Mouse (Mus musculus) embryonic facial prominence, embryonic 12.5 days (tissue): ENCODE data around the gene Gnao1. TPM values are rescaled to one million over a fixed set of nuclear protein-coding genes. Genes with fewer than 3 reads are reported as not detected.

Experiments used
- ATAC-seq: fragments of 200-750 bp; cut with Nextera tagmentation; 2 replicates; pipeline ENCODE4 v1.8.0; 2017; ENCODE audit not compliant: insufficient number of reproducible peaks, insufficient read depth, low FRiP score, low TSS enrichment
- H3K27ac ChIP-seq: fragments of 300-500 bp; sonication (generic); 2 replicates; pipeline ENCODE4 v1.5.1; 2016; ENCODE audit warnings: mild to moderate bottlenecking
- H3K27me3 ChIP-seq: fragments of 300-500 bp; sonication (generic); 2 replicates; pipeline ENCODE4 v1.6.1; 2016; ENCODE audit warnings: mild to moderate bottlenecking, moderate library complexity
- H3K36me3 ChIP-seq: fragments of 300-500 bp; sonication (generic); 2 replicates; pipeline ENCODE4 v1.6.1; 2016; ENCODE audit warnings: mild to moderate bottlenecking
- H3K4me1 ChIP-seq: fragments of 300-500 bp; sonication (generic); 2 replicates; pipeline ENCODE4 v1.6.1; 2016
- H3K4me2 ChIP-seq: fragments of 300-500 bp; sonication (generic); replicated peaks from 2 replicates; pipeline ENCODE4 v1.6.1; 2016; ENCODE audit warnings: mild to moderate bottlenecking, moderate library complexity
- H3K4me3 ChIP-seq: fragments of 300-500 bp; sonication (generic); 2 replicates; pipeline ENCODE4 v1.5.1; 2016; ENCODE audit warnings: mild to moderate bottlenecking
- H3K9ac ChIP-seq: fragments of 300-500 bp; sonication (generic); 2 replicates; pipeline ENCODE4 v1.6.1; 2016; ENCODE audit warnings: mild to moderate bottlenecking, moderate library complexity
- H3K9me3 ChIP-seq: fragments of 300-500 bp; sonication (generic); 2 replicates; pipeline ENCODE4 v1.6.1; 2016; ENCODE audit warnings: mild to moderate bottlenecking, moderate library complexity
- WGBS: fragments of 180-500 bp; shearing (Covaris S2); methylation state at CpG from one replicate; pipeline ENCODE4 v1.1.7; 2016; 5-methylcytosine and 5-hydroxymethylcytosine counted together
- polyA plus RNA-seq: library from polyadenylated mRNA; unstranded; fragments of >200 nt; fragmentation: Nextera tagmentation; extraction: Ambion mirVana; gene quantifications from 2 replicates; pipeline ENCODE4 v1.2.1, GENCODE M21; 2016

The Gnao1 gene
- polyA plus RNA-seq, 1 experiment from 2014 or later: 12.9 TPM

- Histone ChIP-seq H3K4me2 (no peak overlapping the region), H3K27me3 (no peaks in the 10 kb centered on the region), H3K9ac (no peak overlapping the region), H3K36me3 (no peaks in the 10 kb centered on the region), H3K4me3 (no peak overlapping the region), H3K27ac (no peak overlapping the region), H3K4me1 (no peaks in the 10 kb centered on the region), H3K9me3 (no peaks in the 10 kb centered on the region)
- 95% methylated on average over 7 of the region's 7 CpGs for WGBS
- no peak for ATAC-seq
Observed at GRCm38 (mm10) chr8:93879966-93880365, 70.2 kb downstream of the Gnao1 start.

GRCm38 (mm10) chr8:93881381-93881780, 71.6 kb downstream of the Gnao1 start:
- no peak overlapping the region for H3K9ac ChIP-seq
- H3K4me3 ChIP-seq: no peak overlapping the region
- WGBS: 88% methylated on average over 6 of the region's 6 CpGs
- H3K27me3 ChIP-seq: no peaks in the 10 kb centered on the region
- H3K4me2 ChIP-seq: no peak overlapping the region
- no peaks in the 10 kb centered on the region for H3K4me1 ChIP-seq
- no peaks in the 10 kb centered on the region for H3K36me3 ChIP-seq
- no peak for ATAC-seq
- no peaks in the 10 kb centered on the region for H3K9me3 ChIP-seq
- H3K27ac ChIP-seq: no peak overlapping the region

GRCm38 (mm10) chr8:93883241-93883640, 73.5 kb downstream of the Gnao1 start:
- ATAC-seq: no peak
- no peaks in the 10 kb centered on the region for H3K27me3 ChIP-seq
- no peak overlapping the region for H3K4me3 ChIP-seq
- no peaks in the 10 kb centered on the region for H3K4me1 ChIP-seq
- H3K9me3 ChIP-seq: no peaks in the 10 kb centered on the region
- no peaks in the 10 kb centered on the region for H3K36me3 ChIP-seq
- no peak overlapping the region for H3K4me2 ChIP-seq
- no peak overlapping the region for H3K27ac ChIP-seq
- no peak overlapping the region for H3K9ac ChIP-seq

GRCm38 (mm10) chr8:93883771-93884170, 74.0 kb downstream of the Gnao1 start:
- Histone ChIP-seq H3K27me3 (no peaks in the 10 kb centered on the region), H3K36me3 (no peaks in the 10 kb centered on the region), H3K9ac (no peak overlapping the region), H3K4me2 (no peak overlapping the region), H3K9me3 (no peaks in the 10 kb centered on the region), H3K4me3 (no peak overlapping the region), H3K4me1 (no peaks in the 10 kb centered on the region), H3K27ac (no peak overlapping the region)
- ATAC-seq: no peak
- WGBS: 63% methylated on average over 4 of the region's 4 CpGs

GRCm38 (mm10) chr8:93884316-93884715, 74.5 kb downstream of the Gnao1 start:
- Histone ChIP-seq H3K4me1 (no peaks in the 10 kb centered on the region), H3K9me3 (no peaks in the 10 kb centered on the region), H3K4me3 (no peak overlapping the region), H3K27ac (no peak overlapping the region), H3K9ac (no peak overlapping the region), H3K4me2 (no peak overlapping the region), H3K27me3 (no peaks in the 10 kb centered on the region), H3K36me3 (no peaks in the 10 kb centered on the region)
- 88% methylated on average over 7 of the region's 7 CpGs for WGBS
- ATAC-seq: no peak

- no peak for ATAC-seq
- H3K4me3 ChIP-seq: no peak overlapping the region
- H3K27me3 ChIP-seq: no peaks in the 10 kb centered on the region
- no peaks in the 10 kb centered on the region for H3K4me1 ChIP-seq
- no peaks in the 10 kb centered on the region for H3K9me3 ChIP-seq
- no peak overlapping the region for H3K27ac ChIP-seq
- H3K9ac ChIP-seq: no peak overlapping the region
- no peaks in the 10 kb centered on the region for H3K36me3 ChIP-seq
- no peak overlapping the region for H3K4me2 ChIP-seq
- WGBS: 71% methylated on average over 5 of the region's 5 CpGs
Observed at GRCm38 (mm10) chr8:93886181-93886580, 76.4 kb downstream of the Gnao1 start.

GRCm38 (mm10) chr8:93888150-93888676, 78.4 kb downstream of the Gnao1 start:
- Histone ChIP-seq H3K4me2 (no peak overlapping the region), H3K4me3 (no peak overlapping the region), H3K9me3 (no peaks in the 10 kb centered on the region), H3K27me3 (no peaks in the 10 kb centered on the region), H3K4me1 (no peaks in the 10 kb centered on the region), H3K27ac (no peak overlapping the region), H3K36me3 (no peaks in the 10 kb centered on the region), H3K9ac (no peak overlapping the region)
- no peak for ATAC-seq
- 51% methylated on average over 4 of the region's 4 CpGs for WGBS

- H3K4me2 ChIP-seq: no peak overlapping the region
- no peak overlapping the region for H3K9ac ChIP-seq
- no peaks in the 10 kb centered on the region for H3K9me3 ChIP-seq
- no peaks in the 10 kb centered on the region for H3K4me1 ChIP-seq
- no peak overlapping the region for H3K4me3 ChIP-seq
- no peaks in the 10 kb centered on the region for H3K36me3 ChIP-seq
- H3K27me3 ChIP-seq: no peaks in the 10 kb centered on the region
- no peak overlapping the region for H3K27ac ChIP-seq
- 0 out of 2 replicates have a peak, but pooled peaks have one; percentile 38 for ATAC-seq
- 31% methylated on average over 11 of the region's 11 CpGs for WGBS
Observed at GRCm38 (mm10) chr8:93888702-93889480, 79.1 kb downstream of the Gnao1 start.

- 79% methylated on average over 3 of the region's 3 CpGs for WGBS
- Histone ChIP-seq H3K4me1 (no peaks in the 10 kb centered on the region), H3K4me3 (no peak overlapping the region), H3K27me3 (no peaks in the 10 kb centered on the region), H3K9me3 (no peaks in the 10 kb centered on the region), H3K9ac (no peak overlapping the region), H3K4me2 (no peak overlapping the region), H3K36me3 (no peaks in the 10 kb centered on the region), H3K27ac (no peak overlapping the region)
- no peak for ATAC-seq
Observed at GRCm38 (mm10) chr8:93893556-93893955, 83.8 kb downstream of the Gnao1 start.

GRCm38 (mm10) chr8:93896841-93897551, 87.2 kb downstream of the Gnao1 start:
- 0 out of 2 replicates have a peak overlapping the region, but pooled peaks have one; percentile 2 for H3K27ac ChIP-seq
- ATAC-seq: no peak
- WGBS: 72% methylated on average over 7 of the region's 7 CpGs
- H3K4me2 ChIP-seq: no peak overlapping the region
- H3K27me3 ChIP-seq: no peaks in the 10 kb centered on the region
- H3K4me3 ChIP-seq: no peak overlapping the region
- no peaks in the 10 kb centered on the region for H3K9me3 ChIP-seq
- no peaks in the 10 kb centered on the region for H3K36me3 ChIP-seq
- H3K4me1 ChIP-seq: no peaks in the 10 kb centered on the region
- no peak overlapping the region for H3K9ac ChIP-seq

GRCm38 (mm10) chr8:93898570-93898969, 88.8 kb downstream of the Gnao1 start:
- WGBS: 81% methylated on average over 4 of the region's 4 CpGs
- Histone ChIP-seq H3K9ac (no peak overlapping the region), H3K27me3 (no peaks in the 10 kb centered on the region), H3K27ac (no peak overlapping the region), H3K4me2 (no peak overlapping the region), H3K9me3 (no peaks in the 10 kb centered on the region), H3K4me1 (no peaks in the 10 kb centered on the region), H3K36me3 (no peaks in the 10 kb centered on the region), H3K4me3 (no peak overlapping the region)
- no peak for ATAC-seq

GRCm38 (mm10) chr8:93902040-93902439, 92.3 kb downstream of the Gnao1 start:
- Histone ChIP-seq H3K9me3 (no peaks in the 10 kb centered on the region), H3K4me2 (no peak overlapping the region), H3K4me3 (no peak overlapping the region), H3K9ac (no peak overlapping the region), H3K36me3 (no peaks in the 10 kb centered on the region), H3K4me1 (no peaks in the 10 kb centered on the region), H3K27me3 (no peaks in the 10 kb centered on the region), H3K27ac (no peak overlapping the region)
- WGBS: 78% methylated on average over 3 of the region's 3 CpGs
- no peak for ATAC-seq
